Mouse (Mus musculus) hindbrain, embryonic 16.5 days (tissue): ENCODE measurements at regions not wholly inside any gene's neighbourhood (a gene's known extent, or its start where the extent isn't known, plus 50 kb on each side); places are given as distances from the start of the nearest gene placed in this dataset.
A peak's percentile ranks its signal among the peaks of the same experiment; 100 is the strongest.

Experiments
- ATAC-seq: fragments of 200-750 bp; cut with Nextera tagmentation; 2 replicates; pipeline ENCODE4 v1.8.0; 2017; ENCODE audit warnings: moderate TSS enrichment, moderate library complexity
- H3K27ac ChIP-seq: fragments of 300-500 bp; sonication (generic); 2 replicates; pipeline ENCODE4 v1.5.1; 2014; ENCODE audit warnings: low read depth, mild to moderate bottlenecking, control low read depth, low read length, moderate library complexity
- H3K27me3 ChIP-seq: fragments of 300-500 bp; sonication (generic); replicated peaks from 2 replicates; pipeline ENCODE4 v1.6.1; 2014; ENCODE audit warnings: low read length; ENCODE audit not compliant: control insufficient read depth, insufficient read depth
- H3K36me3 ChIP-seq: fragments of 300-500 bp; sonication (generic); 2 replicates; pipeline ENCODE4 v1.6.1; 2014; ENCODE audit warnings: mild to moderate bottlenecking, low read length, moderate library complexity, mixed read lengths; ENCODE audit not compliant: control insufficient read depth, insufficient read depth
- H3K4me1 ChIP-seq: fragments of 300-500 bp; sonication (generic); 2 replicates; pipeline ENCODE4 v1.6.1; 2014; ENCODE audit warnings: low read depth, low read length; ENCODE audit not compliant: control insufficient read depth, insufficient read depth
- H3K4me2 ChIP-seq: fragments of 300-500 bp; sonication (generic); 2 replicates; pipeline ENCODE4 v1.6.1; 2014; ENCODE audit warnings: mild to moderate bottlenecking, low read length, control low read depth, moderate library complexity
- H3K4me3 ChIP-seq: fragments of 300-500 bp; sonication (generic); 2 replicates; pipeline ENCODE4 v1.5.1; 2014; ENCODE audit warnings: mild to moderate bottlenecking, low read length, control low read depth, moderate library complexity
- H3K9ac ChIP-seq: fragments of 300-500 bp; sonication (generic); 2 replicates; pipeline ENCODE4 v1.6.1; 2014; ENCODE audit warnings: low read depth, mild to moderate bottlenecking, control low read depth, low read length, moderate library complexity
- H3K9me3 ChIP-seq: fragments of 300-500 bp; sonication (generic); 2 replicates; pipeline ENCODE4 v1.6.1; 2014; ENCODE audit warnings: mild to moderate bottlenecking, low read length, moderate library complexity; ENCODE audit not compliant: control insufficient read depth
- WGBS: fragments of 180-500 bp; shearing (Covaris S2); extraction: QIAGEN DNeasy Blood & Tissue Kit; methylation state at CpG from one replicate; pipeline ENCODE4 v1.1.7; 2014; 5-methylcytosine and 5-hydroxymethylcytosine counted together

DNA sequence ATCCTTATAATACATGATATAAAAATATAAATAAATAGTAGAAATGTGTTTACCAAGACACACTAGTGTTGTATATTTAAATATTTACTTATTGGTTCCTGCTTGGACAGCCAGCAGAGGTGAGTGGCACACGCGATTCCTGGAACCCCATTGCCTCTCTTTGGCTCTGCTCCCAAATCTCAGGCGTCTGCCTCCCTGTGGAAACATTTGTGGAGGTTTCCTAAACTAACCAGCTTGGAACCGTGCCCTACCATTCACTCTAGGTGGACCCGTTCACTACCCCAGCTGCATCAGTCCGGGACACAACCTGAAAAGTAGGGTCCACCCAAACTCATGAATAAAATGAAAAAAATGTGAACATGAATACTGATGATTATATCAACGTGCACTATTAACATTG, 404.0 kb upstream of the Defb41 start:
- Histone ChIP-seq H3K9me3 (no peaks in the 10 kb centered on the region), H3K27ac (no peak overlapping the region), H3K36me3 (no peaks in the 10 kb centered on the region), H3K27me3 (no peaks in the 10 kb centered on the region), H3K4me3 (no peak overlapping the region), H3K4me1 (no peaks in the 10 kb centered on the region), H3K4me2 (no peak overlapping the region), H3K9ac (no peak overlapping the region)
- 76% methylated on average over 7 of the region's 7 CpGs for WGBS
- ATAC-seq: no peak

GRCm38 (mm10) chr1:18668265-18668664, 403.3 kb upstream of the Defb41 start:
- Histone ChIP-seq H3K9me3 (no peaks in the 10 kb centered on the region), H3K4me1 (no peaks in the 10 kb centered on the region), H3K4me3 (no peak overlapping the region), H3K27me3 (no peaks in the 10 kb centered on the region), H3K4me2 (no peak overlapping the region), H3K27ac (no peak overlapping the region), H3K9ac (no peak overlapping the region), H3K36me3 (no peaks in the 10 kb centered on the region)
- 90% methylated on average over 5 of the region's 5 CpGs for WGBS
- no peak for ATAC-seq

GRCm38 (mm10) chr1:18640858-18641257, 375.9 kb upstream of the Defb41 start:
- ATAC-seq: no peak
- no peak overlapping the region for H3K4me2 ChIP-seq

DNA sequence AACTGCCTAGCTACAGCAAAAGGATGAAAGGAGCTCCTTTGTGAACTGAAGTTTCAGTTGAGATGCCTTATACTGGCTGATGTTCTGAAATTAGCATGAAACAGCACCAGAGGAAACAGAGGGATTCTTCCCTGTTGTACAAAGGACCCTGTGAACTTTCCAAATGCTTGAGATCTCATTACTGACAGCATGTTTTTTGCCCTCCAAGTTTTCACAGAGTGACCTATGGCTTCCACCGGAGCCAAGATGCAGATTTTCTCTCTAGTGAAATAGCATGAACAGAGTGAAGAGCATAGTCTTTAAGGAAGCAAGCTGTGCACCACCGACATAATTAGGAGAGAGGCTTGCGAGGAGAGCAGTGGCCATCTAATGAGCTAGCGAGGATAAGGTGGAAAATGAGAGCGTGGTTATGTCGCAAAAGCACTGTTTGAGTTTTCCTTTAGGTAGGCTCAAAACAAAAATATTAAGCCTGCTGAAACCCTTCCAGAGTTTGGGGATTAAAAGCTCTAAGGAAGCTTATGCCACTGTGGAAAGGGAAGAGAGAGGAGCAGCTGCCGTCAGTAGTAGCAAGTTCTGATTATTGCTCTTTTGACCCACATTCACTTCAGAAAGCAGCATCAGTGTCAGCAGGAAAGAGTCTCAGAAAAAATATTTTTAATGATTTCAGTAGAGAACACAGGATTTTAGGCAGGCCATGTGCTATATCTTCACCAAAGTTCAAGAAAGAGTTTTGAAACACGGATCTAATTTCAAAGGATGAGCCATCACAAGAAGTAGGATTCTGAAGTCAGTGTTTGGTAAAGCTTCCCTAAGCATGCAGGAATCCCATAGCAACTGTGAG, 374.7 kb upstream of the Defb41 start:
- Histone ChIP-seq H3K27ac (no peak overlapping the region), H3K36me3 (no peaks in the 10 kb centered on the region), H3K27me3 (no peaks in the 10 kb centered on the region), H3K4me3 (no peak overlapping the region), H3K4me2 (peak overlapping the region; percentile 2; the same call in 1 of the 2 replicates), H3K9me3 (no peaks in the 10 kb centered on the region), H3K4me1 (no peaks in the 10 kb centered on the region), H3K9ac (no peak overlapping the region)
- 19% methylated on average over 8 of the region's 8 CpGs for WGBS
- peak; percentile 42; the same call in 1 of the 2 replicates for ATAC-seq

More at GRCm38 (mm10) chr1:18640858-18641257, 375.9 kb upstream of the Defb41 start:
- Histone ChIP-seq H3K9me3 (no peaks in the 10 kb centered on the region), H3K4me3 (no peak overlapping the region), H3K27ac (no peak overlapping the region), H3K9ac (no peak overlapping the region), H3K36me3 (no peaks in the 10 kb centered on the region), H3K27me3 (no peaks in the 10 kb centered on the region), H3K4me1 (no peaks in the 10 kb centered on the region)

- Histone ChIP-seq H3K27ac (no peak overlapping the region), H3K4me3 (no peak overlapping the region), H3K4me2 (no peak overlapping the region), H3K9ac (no peak overlapping the region), H3K36me3 (no peaks in the 10 kb centered on the region), H3K9me3 (no peaks in the 10 kb centered on the region), H3K27me3 (no peaks in the 10 kb centered on the region), H3K4me1 (no peaks in the 10 kb centered on the region)
- no peak for ATAC-seq
Observed at GRCm38 (mm10) chr1:18637334-18637733, 372.4 kb upstream of the Defb41 start.

DNA sequence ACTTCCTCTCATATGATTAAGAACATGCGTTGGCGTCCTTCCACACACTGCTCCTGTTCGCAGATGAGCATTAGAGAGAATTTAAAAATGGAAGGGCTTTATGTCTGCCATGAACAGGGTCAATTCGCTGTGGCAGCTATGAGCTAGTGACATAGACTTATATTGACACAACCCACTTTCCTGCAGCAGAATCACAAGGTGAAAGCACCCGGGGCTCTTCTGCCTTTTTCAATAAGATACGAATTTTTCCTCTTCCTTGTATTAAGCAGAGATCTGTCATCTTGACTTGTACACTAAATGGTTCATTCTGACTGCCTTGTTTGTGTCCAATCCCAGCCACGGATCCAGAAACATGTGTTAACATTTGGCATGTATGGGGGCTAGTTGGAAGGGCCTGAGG, 345.3 kb upstream of the Defb41 start:
- Histone ChIP-seq H3K4me1 (no peaks in the 10 kb centered on the region), H3K36me3 (no peaks in the 10 kb centered on the region), H3K4me3 (no peak overlapping the region), H3K9ac (no peak overlapping the region), H3K27me3 (no peaks in the 10 kb centered on the region), H3K4me2 (no peak overlapping the region), H3K9me3 (no peaks in the 10 kb centered on the region), H3K27ac (no peak overlapping the region)
- WGBS: 81% methylated on average over 7 of the region's 7 CpGs
- ATAC-seq: no peak; the same call in 1 of the 2 replicates

DNA sequence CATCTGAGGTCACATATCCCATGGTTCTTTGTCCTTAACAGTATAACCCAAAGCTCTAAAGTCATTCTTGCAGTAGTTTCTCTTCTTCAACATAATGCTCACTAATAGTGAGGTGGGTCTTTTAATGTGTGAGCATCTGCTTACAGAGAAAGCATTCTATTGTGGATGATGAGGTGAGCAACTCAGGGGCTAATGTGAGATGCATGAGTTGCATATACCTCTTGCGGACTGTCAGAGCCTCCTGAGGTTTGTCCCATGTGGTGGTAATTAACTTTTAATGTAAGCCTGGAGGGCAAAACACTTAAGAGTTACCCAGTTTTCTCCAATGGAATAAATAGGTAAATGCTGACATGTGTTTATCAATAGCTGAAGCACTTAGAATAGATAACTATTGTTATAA, 334.9 kb upstream of the Defb41 start:
- Histone ChIP-seq H3K9me3 (no peaks in the 10 kb centered on the region), H3K4me3 (no peak overlapping the region), H3K27ac (no peak overlapping the region), H3K4me2 (no peak overlapping the region), H3K9ac (no peak overlapping the region), H3K27me3 (no peaks in the 10 kb centered on the region), H3K4me1 (no peaks in the 10 kb centered on the region), H3K36me3 (no peaks in the 10 kb centered on the region)
- no peak for ATAC-seq
- 49% methylated on average over 1 of the region's 1 CpGs for WGBS

- ATAC-seq: no peak
- Histone ChIP-seq H3K9me3 (no peaks in the 10 kb centered on the region), H3K4me3 (no peak overlapping the region), H3K36me3 (no peaks in the 10 kb centered on the region), H3K9ac (no peak overlapping the region), H3K27me3 (no peaks in the 10 kb centered on the region), H3K4me2 (no peak overlapping the region), H3K27ac (no peak overlapping the region), H3K4me1 (no peaks in the 10 kb centered on the region)
- WGBS: 33% methylated on average over 4 of the region's 4 CpGs
Observed at GRCm38 (mm10) chr1:18598908-18599307, 334.0 kb upstream of the Defb41 start.

DNA sequence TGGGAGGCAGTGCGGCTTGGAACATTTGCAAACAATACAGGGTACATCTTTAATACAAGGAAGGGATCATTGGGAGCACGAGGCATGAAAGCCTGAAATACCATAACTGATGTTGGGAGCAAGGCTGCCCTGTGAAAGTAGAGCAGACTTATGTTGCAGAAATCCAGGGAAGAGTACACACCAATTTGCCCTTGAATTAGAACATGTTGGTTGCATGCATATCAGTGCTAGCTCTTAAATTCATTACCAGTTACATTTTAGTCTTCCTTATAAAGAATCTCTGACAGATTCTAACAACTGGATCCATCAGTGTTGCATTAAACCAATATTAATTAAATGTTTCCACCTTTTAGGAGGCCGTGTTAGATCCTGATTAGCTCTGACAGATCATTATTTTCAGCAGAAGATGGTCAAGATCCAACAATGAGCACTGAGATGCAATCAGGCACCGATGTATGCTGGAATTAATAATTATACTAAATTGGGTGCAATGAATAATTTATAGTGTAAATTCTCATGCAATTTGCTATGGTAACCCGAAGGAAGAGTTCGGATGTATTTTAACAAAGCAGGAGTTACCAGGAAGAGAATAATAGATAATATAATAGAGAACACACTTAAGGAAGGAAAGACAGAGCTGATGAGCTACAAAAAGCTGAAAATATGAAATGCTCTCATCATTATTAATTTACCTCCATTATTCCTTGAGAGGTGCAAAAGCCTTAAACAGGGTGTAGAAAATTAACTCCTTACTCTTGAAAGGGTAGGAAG, 318.6 kb upstream of the Defb41 start:
- WGBS: 52% methylated on average over 6 of the region's 6 CpGs
- Histone ChIP-seq H3K9me3 (no peaks in the 10 kb centered on the region), H3K4me2 (no peak overlapping the region), H3K27me3 (no peaks in the 10 kb centered on the region), H3K27ac (no peak overlapping the region), H3K4me1 (no peaks in the 10 kb centered on the region), H3K4me3 (no peak overlapping the region), H3K9ac (no peak overlapping the region), H3K36me3 (no peaks in the 10 kb centered on the region)
- no peak for ATAC-seq
